In genomic region chr11:4488367-4488766, GRCm38 (mm10) we compare ENCODE assay signal across 20 mouse cellular contexts. TPM values are rescaled to one million over a fixed set of nuclear protein-coding genes. Genes with fewer than 3 reads are reported as not detected.
"Had no signal": no experiment of that assay in that cellular context is flagged by ENCODE, and none has a peak within 500 bp of the region (broad histone marks: within the 10 kb centered on the region; RNA-seq: fewer than 3 reads in every experiment).

No protein-coding gene starts in this region.

- H3K27me3 ChIP-seq: limb, embryonic 15.5 days; neural tube, embryonic 13.5 days had no signal

- H3K4me2 ChIP-seq: limb, embryonic 15.5 days; lung, embryonic 14.5 days; neural tube, embryonic 13.5 days had no signal

- DNase-seq: kidney, adult 9 months; kidney, postnatal 36 days; layer of hippocampus, adult 9-11 months; layer of hippocampus, postnatal 36 days; lung, embryonic 14.5 days; lung, postnatal 10 days; lung, postnatal 4 days; midbrain, embryonic 14.5 days; retina, postnatal 1 day; right cerebral cortex, postnatal 4 days; spleen, adult 18-20 months; thymus, postnatal 36 days had no signal

- H3K27ac ChIP-seq: kidney, postnatal 0 days; limb, embryonic 15.5 days; midbrain, embryonic 10.5 days; neural tube, embryonic 13.5 days had no signal

- H3K9me3 ChIP-seq: limb, embryonic 15.5 days; midbrain, embryonic 10.5 days; neural tube, embryonic 13.5 days had no signal

- H3K4me3 ChIP-seq: limb, embryonic 15.5 days; midbrain, embryonic 10.5 days; neural tube, embryonic 13.5 days had no signal

- H3K9ac ChIP-seq: limb, embryonic 15.5 days; lung, embryonic 14.5 days; neural tube, embryonic 13.5 days had no signal

- H3K4me1 ChIP-seq: midbrain, embryonic 10.5 days had no signal

RNA-seq across cellular contexts. Expression of gene Hormad2, which starts 47.5 kb away (rescaled TPM):
- total RNA-seq: layer of hippocampus, adult 18-20 months; left cerebral cortex, postnatal 25 days; megakaryocyte, adult 5-6 weeks; monocyte, adult 5-6 weeks had no signal
